Mouse (Mus musculus) lung, adult 2 months (tissue): ENCODE measurements around the gene Gapvd1. TPM values are rescaled to one million over a fixed set of nuclear protein-coding genes. Genes with fewer than 3 reads are reported as not detected.

Source experiments
- DNase-seq: peaks from one replicate; pipeline ENCODE4 v3.0.0; 2022
- H3K4me1 ChIP-seq: fragments of 200-500 bp; 2 replicates; pipeline ENCODE4 v1.6.1; 2011; ENCODE audit warnings: low read length; ENCODE audit not compliant: control insufficient read depth, insufficient read depth
- H3K4me3 ChIP-seq: fragments of 200-500 bp; replicated peaks from 2 replicates; pipeline ENCODE3; 2011; ENCODE audit warnings: low read depth, mild to moderate bottlenecking, control low read depth, low read length; ENCODE audit errors: extremely low read depth
- CTCF ChIP-seq: fragments of 200-500 bp; IDR thresholded peaks from 2 replicates; pipeline ENCODE4 v1.5.1; 2011; ENCODE audit warnings: mild to moderate bottlenecking, low read length, control low read depth; ENCODE audit not compliant: insufficient read depth
- POLR2A ChIP-seq: fragments of 200-500 bp; IDR thresholded peaks from 2 replicates; pipeline ENCODE4 v1.6.1; 2011; ENCODE audit warnings: low read depth, mild to moderate bottlenecking, control low read depth, low read length, borderline replicate concordance; ENCODE audit errors: extremely low read depth
- WGBS: fragments of 180-500 bp; shearing (Covaris S2); methylation state at CpG from one replicate; pipeline ENCODE4 v1.1.7; 2018; 5-methylcytosine and 5-hydroxymethylcytosine counted together
- polyA plus RNA-seq: library from polyadenylated mRNA; depleted of rRNA; stranded (reverse); fragments of >200 nt; gene quantifications from 2 replicates; pipeline ENCODE4 v1.2.3, GENCODE M21; 2012

Gapvd1 gene
- polyA plus RNA-seq, 1 experiment, result 20.3 TPM

GRCm38 (mm10) chr2:34670470-34670869, 84.6 kb downstream of the Gapvd1 start:
- DNase-seq, result no peak
- H3K4me1 ChIP-seq, result no peaks in the 10 kb centered on the region

GRCm38 (mm10) chr2:34669203-34669746, 85.8 kb downstream of the Gapvd1 start:
- TF ChIP-seq POLR2A (no peak), CTCF (no peak)
- 44% methylated on average over 8 of the region's 8 CpGs for WGBS
- no peak for DNase-seq

More at GRCm38 (mm10) chr2:34670470-34670869, 84.6 kb downstream of the Gapvd1 start:
- H3K4me3 ChIP-seq, result no peak overlapping the region
- TF ChIP-seq POLR2A (no peak), CTCF (no peak)
- WGBS, result 48% methylated on average over 6 of the region's 6 CpGs

GRCm38 (mm10) chr2:34668440-34669191, 86.4 kb downstream of the Gapvd1 start:
- H3K4me1 ChIP-seq, result no peaks in the 10 kb centered on the region
- no peak for TF ChIP-seq POLR2A
- TF ChIP-seq CTCF, result no peak
- no peak for DNase-seq
- 44% methylated on average over 17 of the region's 17 CpGs for WGBS
- no peak overlapping the region for H3K4me3 ChIP-seq

More at GRCm38 (mm10) chr2:34669203-34669746, 85.8 kb downstream of the Gapvd1 start:
- Histone ChIP-seq H3K4me3 (no peak overlapping the region), H3K4me1 (no peaks in the 10 kb centered on the region)

- no peak for TF ChIP-seq POLR2A
- TF ChIP-seq CTCF, result no peak
- WGBS, result 64% methylated on average over 10 of the region's 10 CpGs
- no peak for DNase-seq
- Histone ChIP-seq H3K4me3 (no peak overlapping the region), H3K4me1 (no peaks in the 10 kb centered on the region)
Measured at GRCm38 (mm10) chr2:34667820-34668219, 87.2 kb downstream of the Gapvd1 start.

GRCm38 (mm10) chr2:34647410-34647809, 107.6 kb downstream of the Gapvd1 start:
- 65% methylated on average over 11 of the region's 11 CpGs for WGBS
- no peak for TF ChIP-seq POLR2A
- no peak for TF ChIP-seq CTCF
- no peak for DNase-seq
- Histone ChIP-seq H3K4me1 (peaks cover 6% of the 10 kb centered on the region; the same call in 1 of the 2 replicates), H3K4me3 (no peak overlapping the region)

- DNase-seq, result no peak
- Histone ChIP-seq H3K4me3 (peak overlapping the region; percentile 74), H3K4me1 (peaks cover 6% of the 10 kb centered on the region; the same call in 1 of the 2 replicates)
- 15% methylated on average over 5 of the region's 5 CpGs for WGBS
- TF ChIP-seq POLR2A (no peak), CTCF (no peak)
Measured at GRCm38 (mm10) chr2:34646541-34646865, 108.5 kb downstream of the Gapvd1 start.

GRCm38 (mm10) chr2:34645851-34646540, 109.0 kb downstream of the Gapvd1 start:
- Histone ChIP-seq H3K4me3 (peak overlapping the region; percentile 74), H3K4me1 (peaks cover 6% of the 10 kb centered on the region; the same call in 1 of the 2 replicates)
- peak; percentile 66 for DNase-seq
- no peak for TF ChIP-seq CTCF
- no peak; the same call in 1 of the 2 replicates for TF ChIP-seq POLR2A
- 4% methylated on average over 21 of the region's 21 CpGs for WGBS

GRCm38 (mm10) chr2:34644571-34645526, 110.2 kb downstream of the Gapvd1 start:
- peaks cover 6% of the 10 kb centered on the region; the same call in 1 of the 2 replicates for H3K4me1 ChIP-seq
- no peak for TF ChIP-seq POLR2A
- peak; percentile 52 for TF ChIP-seq CTCF
- 62% methylated on average over 22 of the region's 22 CpGs for WGBS
- no peak overlapping the region for H3K4me3 ChIP-seq
- no peak for DNase-seq

- no peak overlapping the region for H3K4me3 ChIP-seq
- DNase-seq, result peak; percentile 25
- WGBS, result 36% methylated on average over 2 of the region's 2 CpGs
- H3K4me1 ChIP-seq, result peaks cover 6% of the 10 kb centered on the region; the same call in 1 of the 2 replicates
- TF ChIP-seq CTCF, result peak; percentile 61
- TF ChIP-seq POLR2A, result no peak
Measured at GRCm38 (mm10) chr2:34642351-34642750, 112.7 kb downstream of the Gapvd1 start.
